Mouse (Mus musculus): Measurements from ENCODE around the gene Afdn.
"Not testable (repeated sequence)": the region's sequence is repeated elsewhere in the genome, so short reads cannot be mapped to it uniquely, and the experiment has no call there.

- not testable (repeated sequence) for TF ChIP-seq MAFK (IDR thresholded peaks at IDR 0.05; ENCODE audit: insufficient read depth, low read depth, low read length); HCFC1 (IDR thresholded peaks at IDR 0.05; ENCODE audit: borderline replicate concordance, insufficient read depth, low read length); ZC3H11A (IDR thresholded peaks at IDR 0.05; ENCODE audit: borderline replicate concordance, low read depth, low read length)
Observed at GRCm38 (mm10) chr17:13948073-13948472, 187.7 kb downstream of the Afdn start, which contains the start of gene Gm7168.

Data from ES-E14 (cell line).